Mouse (Mus musculus) colon, adult 2 months (tissue): ENCODE results near the gene Trove2. TPM values are rescaled to one million over a fixed set of nuclear protein-coding genes. Genes with fewer than 3 reads are reported as not detected.

Experiments used
- polyA plus RNA-seq: library from polyadenylated mRNA; depleted of rRNA; stranded (reverse); fragments of >200 nt; gene quantifications from 2 replicates; pipeline ENCODE4 v1.2.3, GENCODE M21; 2012; rRNA removed

The Trove2 gene
- polyA plus RNA-seq: 0.67 and 0.68 TPM in 2 replicates

GRCm38 (mm10) chr1:143776446-143777411, at the start of gene Trove2, which contains the start of gene Uchl5:
Gene Trove2, minus strand, starts transcription at chr1:143777068.
Gene Uchl5, plus strand, starts transcription at chr1:143777272.

GRCm38 (mm10) chr1:143716038-143716437, 60.8 kb downstream of the Trove2 start, which contains the start of gene Glrx2:
Gene Glrx2, plus strand, starts transcription at chr1:143716338.

GRCm38 (mm10) chr1:143702741-143703262, 74.1 kb downstream of the Trove2 start, which contains the start of gene Cdc73:
Gene Cdc73, minus strand, starts transcription at chr1:143702893.

Other genes starting within 250 kb of the Trove2 start
- 0.13 and 0.25 TPM in 2 replicates for gene B3galt2, start 136.4 kb downstream of the Trove2 start, polyA plus RNA-seq
- 0.36 and 0.79 TPM in 2 replicates for gene Cdc73, start 74.2 kb downstream of the Trove2 start, polyA plus RNA-seq
- gene Glrx2, start 60.7 kb downstream of the Trove2 start, polyA plus RNA-seq: 17.3 and 22.2 TPM in 2 replicates
- 2.7 TPM in 2 replicates for gene Uchl5, start 204 bp upstream of the Trove2 start, polyA plus RNA-seq
- gene Rgs2, start 227.1 kb upstream of the Trove2 start, polyA plus RNA-seq: 2.1 and 3.0 TPM in 2 replicates